Mouse (Mus musculus) midbrain, embryonic 11.5 days (tissue): ENCODE measurements around the gene Gm28308. TPM values are rescaled to one million over a fixed set of nuclear protein-coding genes. Genes with fewer than 3 reads are reported as not detected.
A peak's percentile ranks its signal among the peaks of the same experiment; 100 is the strongest.

ENCODE experiments used
- ATAC-seq: fragments of 200-750 bp; cut with Nextera tagmentation; 2 replicates; pipeline ENCODE4 v1.8.0; 2017; ENCODE audit warnings: moderate TSS enrichment, moderate library complexity; ENCODE audit not compliant: low FRiP score
- DNase-seq: peaks from one replicate; pipeline ENCODE4 v3.0.0; 2015; ENCODE audit warnings: low spot score; ENCODE audit errors: missing footprints
- H3K27ac ChIP-seq: fragments of 300-500 bp; sonication (generic); 2 replicates; pipeline ENCODE4 v1.5.1; 2014; ENCODE audit warnings: low read depth, low read length
- H3K27me3 ChIP-seq: fragments of 300-500 bp; sonication (generic); 2 replicates; pipeline ENCODE4 v1.6.1; 2014; ENCODE audit warnings: mild to moderate bottlenecking, low read length, moderate library complexity, mixed read lengths; ENCODE audit not compliant: control insufficient read depth, insufficient read depth
- H3K36me3 ChIP-seq: fragments of 300-500 bp; sonication (generic); 2 replicates; pipeline ENCODE4 v1.6.1; 2014; ENCODE audit warnings: mild to moderate bottlenecking, low read length, moderate library complexity, mixed read lengths; ENCODE audit not compliant: control insufficient read depth, insufficient read depth
- H3K4me1 ChIP-seq: fragments of 300-500 bp; sonication (generic); 2 replicates; pipeline ENCODE4 v1.6.1; 2014; ENCODE audit warnings: low read length; ENCODE audit not compliant: control insufficient read depth, insufficient read depth
- H3K4me2 ChIP-seq: fragments of 300-500 bp; sonication (generic); 2 replicates; pipeline ENCODE4 v1.6.1; 2014; ENCODE audit warnings: mild to moderate bottlenecking, moderate library complexity
- H3K4me3 ChIP-seq: fragments of 300-500 bp; sonication (generic); 2 replicates; pipeline ENCODE4 v1.5.1; 2014; ENCODE audit warnings: low read depth, low read length
- H3K9ac ChIP-seq: fragments of 300-500 bp; sonication (generic); 2 replicates; pipeline ENCODE4 v1.6.1; 2014; ENCODE audit warnings: low read length
- H3K9me3 ChIP-seq: fragments of 300-500 bp; sonication (generic); 2 replicates; pipeline ENCODE4 v1.6.1; 2016; ENCODE audit warnings: low read length; ENCODE audit not compliant: control insufficient read depth
- WGBS: fragments of 180-500 bp; shearing (Covaris S2); extraction: QIAGEN DNeasy Blood & Tissue Kit; methylation state at CpG from one replicate; pipeline ENCODE4 v1.1.7; 2014; 5-methylcytosine and 5-hydroxymethylcytosine counted together
- polyA plus RNA-seq: library from polyadenylated mRNA; unstranded; fragments of >200 nt; fragmentation: Nextera tagmentation; extraction: Ambion mirVana; gene quantifications from 2 replicates; pipeline ENCODE4 v1.2.1, GENCODE M21; 2014

Gm28308 gene
- polyA plus RNA-seq, 1 experiment from 2014 or later, result not detected

DNA sequence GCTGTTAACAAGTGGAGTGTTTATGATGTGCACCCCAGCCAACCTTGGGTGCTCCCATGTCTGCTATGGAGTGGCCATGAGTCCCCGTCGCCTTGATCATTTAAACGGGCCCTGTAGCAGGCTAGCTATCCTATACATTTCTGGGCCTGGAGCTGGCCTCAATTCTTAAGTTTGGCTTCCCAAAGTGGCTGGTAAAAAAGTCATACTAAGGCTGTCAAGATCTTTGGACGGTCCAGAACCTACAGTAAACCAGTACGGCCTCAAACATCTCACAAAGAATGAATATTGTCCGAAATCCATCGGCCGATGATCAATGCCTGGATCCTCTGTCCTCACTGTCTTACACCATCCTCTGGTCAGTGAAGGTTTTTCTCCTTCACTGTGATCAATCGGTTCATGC lies 22.1 kb upstream of the Gm28308 start:
- Histone ChIP-seq H3K27me3 (peaks cover 95% of the 10 kb centered on the region), H3K9ac (no peak overlapping the region), H3K27ac (no peak overlapping the region), H3K4me3 (no peak overlapping the region), H3K36me3 (no peaks in the 10 kb centered on the region), H3K4me2 (no peak overlapping the region), H3K4me1 (no peaks in the 10 kb centered on the region; the same call in 1 of the 2 replicates), H3K9me3 (no peaks in the 10 kb centered on the region)
- 26% methylated on average over 9 of the region's 9 CpGs for WGBS
- DNase-seq, result no peak
- no peak for ATAC-seq

DNA sequence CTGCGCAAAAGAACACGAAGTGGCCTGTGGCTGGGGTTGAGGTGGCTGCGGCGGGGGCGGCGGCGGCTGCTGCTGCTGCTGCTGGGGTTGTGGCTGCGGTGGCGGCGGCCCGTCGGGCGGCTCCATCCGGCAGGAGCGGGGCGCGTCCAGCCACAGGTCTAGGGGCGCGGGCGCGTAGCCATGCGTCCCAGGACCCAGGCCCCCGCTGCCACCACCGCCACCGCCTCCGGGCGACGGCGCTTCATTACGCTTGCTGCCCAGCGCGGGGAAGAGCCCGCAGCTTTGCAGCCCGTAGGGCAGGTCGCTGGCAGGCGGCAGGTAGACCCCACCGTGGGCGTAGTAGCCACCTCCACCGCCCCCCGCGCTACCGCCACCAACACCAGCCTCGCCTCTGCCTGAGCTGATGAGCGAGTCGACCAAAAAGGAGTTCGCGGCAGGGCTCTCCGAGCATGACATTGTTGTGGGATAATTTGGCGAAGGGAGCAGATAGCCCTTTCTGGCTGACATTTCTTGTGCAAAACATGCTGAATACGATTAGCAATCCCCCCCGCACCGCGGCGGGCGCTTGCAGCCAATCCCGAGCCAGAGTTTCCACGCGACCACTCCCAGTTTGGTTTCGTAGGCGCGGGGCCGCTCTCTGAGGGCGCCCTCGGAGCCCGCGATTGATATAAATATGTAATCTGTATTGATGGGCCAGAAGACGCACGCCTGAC lies 21.4 kb upstream of the Gm28308 start:
- Histone ChIP-seq H3K9ac (no peak overlapping the region), H3K27me3 (peaks cover 95% of the 10 kb centered on the region), H3K4me1 (no peaks in the 10 kb centered on the region; the same call in 1 of the 2 replicates), H3K27ac (no peak overlapping the region), H3K9me3 (no peaks in the 10 kb centered on the region), H3K4me2 (no peak overlapping the region), H3K36me3 (no peaks in the 10 kb centered on the region), H3K4me3 (no peak overlapping the region)
- whole genome bisulfite sequencing, result 2% methylated on average over 63 of the region's 68 CpGs
- DNase-seq (no peak), ATAC-seq (no peak)

DNA sequence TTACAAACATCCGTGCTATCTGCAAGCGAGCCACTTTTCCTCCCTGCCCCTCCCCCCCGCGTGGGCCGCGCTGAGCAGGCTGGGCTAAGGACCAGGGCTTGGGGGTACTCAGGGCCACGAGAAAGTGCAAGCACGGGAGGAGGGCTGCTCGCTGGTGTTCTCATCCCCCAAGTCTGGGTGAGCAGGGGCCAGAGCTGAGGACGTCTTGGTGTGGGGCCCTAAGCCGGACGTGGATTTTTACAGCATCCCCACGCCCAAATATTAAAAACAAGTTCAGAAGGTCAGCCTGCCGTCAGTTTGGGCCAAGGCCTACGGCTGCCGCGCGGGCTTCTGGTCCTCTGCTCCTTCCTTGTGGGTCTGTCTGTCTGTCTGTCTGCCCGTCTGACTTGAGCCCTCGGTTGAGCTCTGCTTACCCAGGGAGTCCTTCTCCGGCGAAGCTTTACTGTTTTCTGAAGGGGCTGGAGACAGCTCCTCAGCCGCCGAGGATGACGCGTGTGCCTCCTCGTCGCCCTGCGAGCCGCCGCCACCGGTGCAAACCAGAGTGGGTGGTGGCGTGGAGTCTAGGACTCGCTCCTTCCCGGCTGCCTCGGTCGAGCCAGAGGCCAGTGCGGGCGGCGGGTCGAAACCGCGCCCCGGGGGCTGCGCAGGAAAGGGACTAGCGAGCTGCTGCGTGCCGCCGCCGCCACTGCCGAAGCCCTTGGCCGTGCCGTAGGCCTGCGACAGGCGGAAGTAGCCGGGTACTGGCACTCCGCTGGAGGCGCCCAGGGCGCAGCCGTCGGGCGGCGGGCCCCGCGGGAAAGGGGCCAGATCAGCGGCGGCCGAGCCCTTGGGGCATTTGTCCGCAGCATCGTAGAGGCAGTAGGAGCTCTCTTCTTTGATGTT lies 20.6 kb upstream of the Gm28308 start:
- Histone ChIP-seq H3K4me1 (no peaks in the 10 kb centered on the region; the same call in 1 of the 2 replicates), H3K4me3 (no peak overlapping the region), H3K27me3 (peaks cover 95% of the 10 kb centered on the region), H3K27ac (no peak overlapping the region), H3K36me3 (no peaks in the 10 kb centered on the region), H3K9me3 (no peaks in the 10 kb centered on the region), H3K4me2 (no peak overlapping the region), H3K9ac (no peak overlapping the region)
- ATAC-seq, result no peak
- 1% methylated on average over 69 of the region's 70 CpGs for WGBS
- DNase-seq, result no peak

DNA sequence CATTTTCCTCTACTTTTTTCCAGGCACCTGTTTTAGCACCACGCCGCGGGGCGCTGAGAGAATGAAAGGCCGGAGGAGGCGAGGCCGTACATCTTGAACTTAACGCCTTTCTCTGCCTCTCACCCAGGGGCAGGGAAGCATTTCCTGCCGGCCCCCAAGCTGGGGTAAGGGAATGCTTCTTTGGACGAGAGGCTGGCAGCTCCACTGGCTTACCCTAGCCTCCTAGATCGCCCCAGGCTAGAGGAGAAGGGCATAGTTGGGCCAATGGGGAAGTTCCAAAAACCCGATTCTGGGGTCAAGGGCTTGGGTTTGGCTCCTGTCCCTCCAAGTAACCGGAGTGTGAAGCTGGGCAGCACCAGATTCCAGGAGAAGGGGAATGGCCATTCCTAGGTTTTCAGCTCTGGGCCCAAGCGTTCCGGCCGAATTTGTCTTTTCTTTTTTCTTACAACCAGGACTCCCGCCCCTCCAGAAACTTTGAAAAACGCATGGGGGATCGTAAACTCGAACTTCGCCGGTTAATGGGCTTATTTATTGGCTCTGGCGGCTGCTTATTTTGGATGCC lies 19.9 kb upstream of the Gm28308 start:
- Histone ChIP-seq H3K27ac (no peak overlapping the region), H3K4me2 (no peak overlapping the region), H3K4me1 (no peaks in the 10 kb centered on the region; the same call in 1 of the 2 replicates), H3K4me3 (no peak overlapping the region), H3K27me3 (peaks cover 94% of the 10 kb centered on the region), H3K36me3 (no peaks in the 10 kb centered on the region), H3K9ac (no peak overlapping the region), H3K9me3 (no peaks in the 10 kb centered on the region)
- ATAC-seq, result no peak
- DNase-seq, result peak; percentile 97
- under 1% methylated on average over 23 of the region's 23 CpGs for WGBS

DNA sequence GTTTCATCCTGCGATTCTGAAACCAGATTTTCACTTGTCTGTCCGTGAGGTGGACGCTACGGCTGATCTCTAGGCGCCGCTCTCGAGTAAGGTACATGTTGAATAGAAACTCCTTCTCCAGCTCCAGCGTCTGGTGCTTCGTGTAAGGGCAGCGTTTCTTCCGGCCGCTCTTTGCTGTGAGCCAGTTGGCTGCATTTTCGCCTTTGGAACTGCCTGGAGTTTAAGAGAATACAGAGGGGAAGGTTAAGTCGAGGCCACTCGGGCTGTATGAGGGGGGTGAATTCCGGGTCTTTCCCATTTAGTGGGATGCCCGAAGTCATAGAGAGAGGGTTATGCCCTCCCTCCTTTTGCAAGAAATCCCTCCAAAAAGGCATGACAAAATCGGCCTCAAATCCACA lies 19.4 kb upstream of the Gm28308 start:
- Histone ChIP-seq H3K36me3 (no peaks in the 10 kb centered on the region), H3K9ac (no peak overlapping the region), H3K27me3 (peaks cover 93% of the 10 kb centered on the region), H3K4me3 (no peak overlapping the region), H3K9me3 (no peaks in the 10 kb centered on the region), H3K4me1 (no peaks in the 10 kb centered on the region; the same call in 1 of the 2 replicates), H3K4me2 (no peak overlapping the region), H3K27ac (no peak overlapping the region)
- no peak for ATAC-seq
- 1% methylated on average over 18 of the region's 18 CpGs for WGBS
- peak; percentile 97 for DNase-seq

DNA sequence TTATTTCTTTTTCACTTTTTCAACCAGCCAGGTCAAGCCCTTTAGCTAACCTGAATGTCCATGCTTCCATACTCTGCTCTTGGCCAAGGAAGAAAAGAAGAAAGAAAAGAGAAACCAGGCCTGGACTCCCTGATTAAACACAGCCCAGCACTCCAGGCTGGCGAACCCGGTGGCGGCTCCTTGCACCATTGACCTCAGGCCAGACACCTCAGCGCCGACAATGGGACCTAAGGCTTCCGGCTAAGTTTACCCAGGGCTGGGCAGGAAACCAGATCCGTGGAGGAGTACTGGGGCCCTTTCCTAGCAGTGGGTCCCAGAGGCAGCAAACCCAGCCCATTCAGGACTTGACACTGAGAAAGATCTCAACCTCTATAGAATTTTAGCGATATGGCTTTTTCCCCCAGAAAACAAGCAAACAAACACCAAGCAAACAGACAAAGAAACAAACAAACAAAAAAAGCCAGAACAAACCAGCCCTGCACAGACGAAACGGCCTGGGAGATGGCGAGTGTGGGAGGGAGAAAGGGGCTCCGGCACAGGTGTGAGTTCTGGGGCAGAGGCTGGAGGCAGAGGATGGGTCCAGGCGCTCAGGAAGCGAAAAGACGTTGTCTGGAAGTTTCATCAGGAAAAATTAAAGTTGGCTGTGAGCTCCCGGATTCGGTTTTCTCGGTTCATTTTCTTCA lies 18.9 kb upstream of the Gm28308 start:
- Histone ChIP-seq H3K4me2 (no peak overlapping the region), H3K4me1 (no peaks in the 10 kb centered on the region; the same call in 1 of the 2 replicates), H3K27ac (no peak overlapping the region), H3K9ac (no peak overlapping the region), H3K9me3 (no peaks in the 10 kb centered on the region), H3K36me3 (no peaks in the 10 kb centered on the region), H3K4me3 (no peak overlapping the region), H3K27me3 (peaks cover 93% of the 10 kb centered on the region)
- peak; percentile 96 for DNase-seq
- WGBS, result 1% methylated on average over 18 of the region's 18 CpGs
- no peak for ATAC-seq

DNA sequence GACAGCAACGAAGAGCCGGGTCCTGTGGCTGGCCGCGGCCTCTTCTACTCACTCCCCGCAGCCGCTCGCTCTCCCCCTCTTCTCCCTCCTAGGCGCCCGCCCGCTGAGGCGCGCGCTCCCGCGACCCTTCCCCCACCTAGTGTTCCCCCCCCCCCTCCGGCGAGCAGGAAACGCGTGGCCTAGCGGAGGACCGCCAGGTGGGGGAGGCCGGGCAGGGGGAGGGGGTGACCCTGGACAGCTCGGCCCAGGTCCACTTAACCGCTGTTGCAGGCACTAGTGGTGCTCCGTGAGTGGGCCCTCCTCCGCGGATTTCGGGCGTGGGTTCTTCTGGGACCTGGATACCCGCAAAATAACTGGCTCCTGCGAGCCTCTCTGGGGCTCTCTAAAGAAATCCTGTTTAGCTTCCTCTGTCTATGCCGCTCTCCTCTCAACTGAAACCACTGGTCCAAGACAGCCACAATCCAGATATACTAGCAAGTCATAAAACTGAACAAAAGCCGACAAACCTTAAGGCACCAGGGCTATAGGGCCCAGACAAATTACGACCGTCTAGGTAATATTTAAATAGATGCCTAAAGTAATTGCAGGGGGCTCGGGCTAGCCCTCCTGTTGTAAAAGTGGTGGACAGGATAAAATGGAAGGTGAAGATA lies 17.5 kb upstream of the Gm28308 start, which contains the start of gene Hoxa9:
Gene Hoxa9, minus strand, starts transcription at position 574 of the 650 bp plus-strand sequence.
- Histone ChIP-seq H3K9ac (no peak within 1 kb of the TSS), H3K4me2 (no peak within 1 kb of the TSS), H3K4me1 (no peaks in the 10 kb centered on the region; the same call in 1 of the 2 replicates), H3K9me3 (no peaks in the 10 kb centered on the region), H3K4me3 (no peak within 1 kb of the TSS), H3K27ac (no peak within 1 kb of the TSS), H3K36me3 (no peaks in the 10 kb centered on the region), H3K27me3 (peaks cover 93% of the 10 kb centered on the region)
- 1% methylated on average over 27 of the region's 36 CpGs for WGBS
- DNase-seq (peak; percentile 96), ATAC-seq (no peak)

DNA sequence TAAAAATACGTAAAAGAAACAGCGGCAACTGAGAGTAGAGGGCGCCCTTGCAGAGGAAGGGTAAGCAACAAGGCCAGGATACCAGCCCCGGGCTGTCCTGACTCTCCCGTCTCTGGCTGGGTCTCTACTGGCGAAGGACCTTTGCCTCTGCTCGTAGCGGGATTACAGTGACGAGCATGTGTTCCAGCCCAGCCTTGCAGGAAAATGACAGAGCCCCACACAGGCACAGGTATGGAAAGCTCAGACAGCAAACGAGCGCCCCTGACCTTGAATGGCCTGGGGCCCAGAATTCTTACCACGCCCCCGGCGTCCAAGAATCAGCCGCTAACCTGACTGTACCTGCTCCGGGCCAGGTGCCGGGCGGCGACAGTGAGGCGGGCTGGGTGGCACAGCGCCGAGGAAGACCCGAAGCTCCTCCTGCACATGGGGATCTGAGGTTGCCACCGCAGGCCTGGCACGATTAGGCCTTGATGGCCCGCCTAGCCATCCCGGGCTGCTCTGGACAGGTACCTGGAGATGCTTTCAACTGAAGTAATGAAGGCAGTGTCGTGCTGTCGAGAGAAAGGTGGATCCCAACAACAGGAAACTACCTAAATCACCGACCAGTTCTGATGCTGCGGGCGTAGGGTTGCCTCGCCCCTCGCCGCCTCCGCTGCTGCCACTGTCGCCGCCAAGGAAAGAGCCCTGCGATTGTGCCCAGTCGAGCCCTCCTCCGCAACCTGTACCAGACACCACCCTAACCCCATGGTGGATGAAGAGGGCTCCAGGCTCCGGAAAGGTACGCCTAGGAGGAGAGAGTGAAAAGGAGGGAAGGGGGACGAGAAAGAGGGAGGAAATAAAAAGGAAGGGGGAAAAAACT lies 16.6 kb upstream of the Gm28308 start:
- H3K9ac ChIP-seq, result no peak overlapping the region
- no peak overlapping the region for H3K4me2 ChIP-seq
- H3K9me3 ChIP-seq, result no peaks in the 10 kb centered on the region
- no peak overlapping the region for H3K27ac ChIP-seq
- WGBS, result 3% methylated on average over 44 of the region's 44 CpGs
- H3K36me3 ChIP-seq, result no peaks in the 10 kb centered on the region
- no peak overlapping the region for H3K4me3 ChIP-seq
- peaks cover 93% of the 10 kb centered on the region for H3K27me3 ChIP-seq
- DNase-seq, result no peak
- no peak for ATAC-seq
- H3K4me1 ChIP-seq, result no peaks in the 10 kb centered on the region; the same call in 1 of the 2 replicates
